Mouse (Mus musculus) heart, adult 11 months (tissue): ENCODE results near the gene Rrp7a.
A peak's percentile ranks its signal among the peaks of the same experiment; 100 is the strongest.

Experiments
- DNase-seq: peaks from one replicate; pipeline ENCODE4 v3.0.0; 2022

Gene Rrp7a

GRCm38 (mm10) chr15:83111290-83111689 is 11.3 kb downstream of the Rrp7a start:
- no peak for DNase-seq

- DNase-seq, result no peak
Measured at GRCm38 (mm10) chr15:83107814-83108213, 14.8 kb downstream of the Rrp7a start.

- no peak for DNase-seq
Measured at GRCm38 (mm10) chr15:83106426-83106825, 16.2 kb downstream of the Rrp7a start.

- DNase-seq, result no peak
Measured at GRCm38 (mm10) chr15:83103111-83103510, 19.5 kb downstream of the Rrp7a start.

- DNase-seq, result no peak
Measured at GRCm38 (mm10) chr15:83100332-83100662, 22.3 kb downstream of the Rrp7a start.

GRCm38 (mm10) chr15:83099533-83100331 is 22.9 kb downstream of the Rrp7a start:
- peak; percentile 99 for DNase-seq

- no peak for DNase-seq
Measured at GRCm38 (mm10) chr15:83095950-83096349, 26.7 kb downstream of the Rrp7a start.

- DNase-seq, result peak; percentile 95
Measured at GRCm38 (mm10) chr15:83093687-83094086, 28.9 kb downstream of the Rrp7a start.

- DNase-seq, result no peak
Measured at GRCm38 (mm10) chr15:83090874-83091273, 31.7 kb downstream of the Rrp7a start.

GRCm38 (mm10) chr15:83089429-83089605 is 33.3 kb downstream of the Rrp7a start, which contains the start of gene Serhl:
TSS of gene Serhl (plus strand) at chr15:83089506.
- DNase-seq, result no peak

- no peak for DNase-seq
Measured at GRCm38 (mm10) chr15:83088495-83089428, 33.8 kb downstream of the Rrp7a start.

GRCm38 (mm10) chr15:83086636-83087328 is 35.8 kb downstream of the Rrp7a start:
- no peak for DNase-seq

GRCm38 (mm10) chr15:83085901-83086300 is 36.7 kb downstream of the Rrp7a start:
- no peak for DNase-seq

- DNase-seq, result peak; percentile 97
Measured at GRCm38 (mm10) chr15:83084022-83084640, 38.5 kb downstream of the Rrp7a start.

GRCm38 (mm10) chr15:83083530-83083929 is 39.1 kb downstream of the Rrp7a start:
- no peak for DNase-seq

GRCm38 (mm10) chr15:83075607-83076525 is 46.7 kb downstream of the Rrp7a start:
- no peak for DNase-seq

- peak; percentile 93 for DNase-seq
Measured at GRCm38 (mm10) chr15:83074179-83074578, 48.4 kb downstream of the Rrp7a start.

GRCm38 (mm10) chr15:83071752-83072151 is 50.8 kb downstream of the Rrp7a start:
- no peak for DNase-seq

GRCm38 (mm10) chr15:83070942-83071341 is 51.7 kb downstream of the Rrp7a start:
- DNase-seq, result peak; percentile 95

- DNase-seq, result no peak
Measured at GRCm38 (mm10) chr15:83068270-83068669, 54.3 kb downstream of the Rrp7a start.

- DNase-seq, result no peak
Measured at GRCm38 (mm10) chr15:83065543-83065942, 57.1 kb downstream of the Rrp7a start.
